Mouse (Mus musculus) bone marrow, adult 2 months (tissue): ENCODE measurements at regions not wholly inside any gene's neighbourhood (a gene's known extent, or its start where the extent isn't known, plus 50 kb on each side); places are given as distances from the start of the nearest gene placed in this dataset.

Source experiments
- CTCF ChIP-seq: fragments of 200-500 bp; IDR thresholded peaks from 2 replicates; pipeline ENCODE4 v1.5.1; 2011; ENCODE audit warnings: low read length, control low read depth; ENCODE audit not compliant: control insufficient read depth, insufficient read depth
- POLR2A ChIP-seq: fragments of 200-500 bp; IDR thresholded peaks from 2 replicates; pipeline ENCODE4 v1.6.1; 2011; ENCODE audit warnings: low read depth, mild to moderate bottlenecking, control low read depth, low read length, borderline replicate concordance; ENCODE audit not compliant: control insufficient read depth

DNA sequence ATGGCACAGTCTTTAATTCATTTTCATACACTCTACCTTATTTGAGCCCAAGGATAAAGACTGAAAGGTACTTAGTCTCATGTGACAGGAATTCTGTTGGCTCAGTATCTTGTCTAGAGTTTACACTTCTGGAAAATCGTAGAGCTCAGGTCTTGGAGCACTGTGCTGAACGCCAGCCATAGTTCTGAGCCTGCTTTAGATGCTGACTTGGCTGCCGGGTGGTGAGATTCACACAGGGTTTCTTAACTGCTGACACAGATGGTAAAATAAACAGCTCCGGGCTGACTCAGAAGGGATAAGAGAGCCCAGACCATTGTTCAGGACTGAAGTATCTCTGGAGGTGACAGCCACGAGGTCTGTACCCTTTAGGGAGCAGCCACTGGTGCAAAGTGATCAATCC lies 257.0 kb downstream of the Gm10260 start:
- TF ChIP-seq CTCF (no peak), POLR2A (no peak)
